Mouse (Mus musculus) kidney, postnatal 25 days (tissue): Measurements from ENCODE around the gene Cd19.
A peak's percentile ranks its signal among the peaks of the same experiment; 100 is the strongest.

Experiments used
- DNase-seq, 2 experiments: peaks; one replicate each; pipeline ENCODE4 v3.0.0; 2021; ENCODE audit warnings: mixed read lengths in 2 of 2

Cd19 gene

GRCm38 (mm10) chr7:126377278-126378158 is 37.2 kb downstream of the Cd19 start, which contains the start of gene Spns1:
Gene Spns1, minus strand, starts transcription at chr7:126377450.
- DNase-seq: peak; percentile 99

GRCm38 (mm10) chr7:126376903-126377277 is 37.8 kb downstream of the Cd19 start:
- DNase-seq: peak; percentile 18 to 47

GRCm38 (mm10) chr7:126375012-126375411 is 39.7 kb downstream of the Cd19 start:
- no peak for DNase-seq

- DNase-seq: no peak
These were observed 40.2 kb downstream of the Cd19 start for GRCm38 (mm10) chr7:126374526-126374925.

- no peak for DNase-seq
These were observed 41.7 kb downstream of the Cd19 start for GRCm38 (mm10) chr7:126373007-126373406.

- no peak for DNase-seq
These were observed 45.3 kb downstream of the Cd19 start, which contains the start of gene Lat for GRCm38 (mm10) chr7:126369393-126369792. Gene Lat, minus strand, starts transcription at chr7:126369570.

GRCm38 (mm10) chr7:126368367-126368766 is 46.3 kb downstream of the Cd19 start:
- no peak for DNase-seq

- no peak for DNase-seq
These were observed 47.1 kb downstream of the Cd19 start for GRCm38 (mm10) chr7:126367636-126368035.

GRCm38 (mm10) chr7:126363038-126363437 is 51.7 kb downstream of the Cd19 start:
- DNase-seq: no peak

GRCm38 (mm10) chr7:126359049-126359448 is 55.6 kb downstream of the Cd19 start:
- DNase-seq: no peak
